Mouse (Mus musculus): ENCODE results near the gene BC024978. TPM values are rescaled to one million over a fixed set of nuclear protein-coding genes. Genes with fewer than 3 reads are reported as not detected.
A peak's percentile ranks its signal among the peaks of the same experiment; 100 is the strongest.

Gene BC024978
- polyA plus RNA-seq, 1 experiment, result 44.3 TPM

- Histone ChIP-seq H3K4me1 (ENCODE audit: control insufficient read depth, insufficient read depth, low read length) (peaks cover 10% of the 10 kb centered on the region), H3K27me3 (ENCODE audit: control insufficient read depth, insufficient read depth, low read length) (no peaks in the 10 kb centered on the region), H3K27ac (ENCODE audit: control insufficient read depth, insufficient read depth, low read depth, low read length) (peak within 1 kb of the TSS; percentile 78), H3K36me3 (ENCODE audit: control insufficient read depth, insufficient read depth, low read length) (no peaks in the 10 kb centered on the region), H3K4me3 (ENCODE audit: control insufficient read depth, low read depth, low read length) (peak within 1 kb of the TSS; percentile 93)
- TF ChIP-seq POLR2A (IDR thresholded peaks at IDR 0.05; ENCODE audit: control insufficient read depth, low read depth, low read length) (peak; percentile 40), CTCF (IDR thresholded peaks at IDR 0.05; ENCODE audit: control insufficient read depth, insufficient read depth, insufficient replicate concordance, low read depth, low read length) (peak; percentile 42; the same call in 1 of the 2 replicates)
Observed at GRCm38 (mm10) chr7:27178324-27179216, 17.0 kb upstream of the BC024978 start, which contains the start of gene Rab4b. TSS of gene Rab4b (minus strand) at chr7:27178896.

DNA sequence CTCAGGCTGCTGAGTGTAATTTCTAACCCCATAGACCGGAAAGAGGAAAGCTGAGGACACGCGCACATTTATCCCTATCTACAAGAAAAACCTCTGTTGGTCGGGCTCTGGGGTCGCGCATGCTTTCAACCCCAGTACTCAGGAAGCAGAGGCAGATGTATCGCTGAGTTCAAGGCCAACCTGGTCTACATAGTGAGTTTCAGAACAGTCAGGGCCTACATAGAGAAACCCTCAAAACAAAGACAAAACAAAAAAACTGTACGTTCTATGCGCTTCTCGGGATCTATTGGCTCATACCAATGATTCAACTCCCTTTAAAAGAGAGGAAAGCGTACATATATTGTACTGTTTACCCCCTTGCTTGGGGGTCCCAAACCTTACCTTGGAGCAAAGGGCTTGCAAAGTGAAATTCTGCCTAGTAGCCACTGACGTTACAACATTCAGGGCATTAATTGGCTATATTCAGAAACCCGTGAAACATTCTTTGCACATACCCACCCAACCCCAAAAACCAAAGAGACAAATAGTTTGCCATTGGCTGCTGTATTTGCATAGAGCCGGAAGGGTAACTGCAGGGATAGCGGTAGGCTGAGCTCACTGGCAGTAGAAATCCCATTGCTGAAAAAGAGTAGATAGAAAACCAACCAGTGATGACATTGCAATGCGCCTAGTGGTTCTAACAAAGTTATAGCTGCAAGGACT, 16.2 kb upstream of the BC024978 start:
- TF ChIP-seq CTCF (IDR thresholded peaks at IDR 0.05; ENCODE audit: control insufficient read depth, insufficient read depth, insufficient replicate concordance, low read depth, low read length) (no peak), POLR2A (IDR thresholded peaks at IDR 0.05; ENCODE audit: control insufficient read depth, low read depth, low read length) (no peak)
- H3K27ac ChIP-seq (ENCODE audit: control insufficient read depth, insufficient read depth, low read depth, low read length), result peak overlapping the region; percentile 45
- H3K27me3 ChIP-seq (ENCODE audit: control insufficient read depth, insufficient read depth, low read length), result no peaks in the 10 kb centered on the region
- peaks cover 10% of the 10 kb centered on the region for H3K4me1 ChIP-seq (ENCODE audit: control insufficient read depth, insufficient read depth, low read length)
- no peaks in the 10 kb centered on the region for H3K36me3 ChIP-seq (ENCODE audit: control insufficient read depth, insufficient read depth, low read length)
- peak overlapping the region; percentile 93 for H3K4me3 ChIP-seq (ENCODE audit: control insufficient read depth, low read depth, low read length)

DNA sequence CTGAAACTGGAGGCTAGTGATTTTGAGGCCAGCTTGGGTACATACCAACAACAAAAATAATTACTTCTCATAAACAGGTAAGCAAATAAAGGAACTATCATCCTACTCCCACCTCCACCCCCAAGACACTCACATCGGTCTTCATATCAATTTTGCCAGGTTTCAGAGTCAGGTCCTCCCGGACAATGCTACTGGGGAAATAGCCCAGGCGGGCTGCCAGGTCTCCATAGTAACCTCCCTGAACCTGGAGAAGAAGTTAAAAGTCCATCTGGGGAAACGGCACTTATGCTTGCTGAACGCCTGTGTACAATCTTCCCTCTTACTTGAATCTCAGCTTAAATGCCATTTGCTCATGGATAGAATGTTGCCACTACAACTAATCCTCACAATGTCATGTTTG, 15.5 kb upstream of the BC024978 start:
- TF ChIP-seq POLR2A (IDR thresholded peaks at IDR 0.05; ENCODE audit: control insufficient read depth, low read depth, low read length), result no peak
- TF ChIP-seq CTCF (IDR thresholded peaks at IDR 0.05; ENCODE audit: control insufficient read depth, insufficient read depth, insufficient replicate concordance, low read depth, low read length), result no peak
- no peak overlapping the region for H3K27ac ChIP-seq (ENCODE audit: control insufficient read depth, insufficient read depth, low read depth, low read length)
- H3K4me1 ChIP-seq (ENCODE audit: control insufficient read depth, insufficient read depth, low read length), result peaks cover 10% of the 10 kb centered on the region
- H3K4me3 ChIP-seq (ENCODE audit: control insufficient read depth, low read depth, low read length), result no peak overlapping the region
- H3K36me3 ChIP-seq (ENCODE audit: control insufficient read depth, insufficient read depth, low read length), result no peaks in the 10 kb centered on the region
- no peaks in the 10 kb centered on the region for H3K27me3 ChIP-seq (ENCODE audit: control insufficient read depth, insufficient read depth, low read length)

DNA sequence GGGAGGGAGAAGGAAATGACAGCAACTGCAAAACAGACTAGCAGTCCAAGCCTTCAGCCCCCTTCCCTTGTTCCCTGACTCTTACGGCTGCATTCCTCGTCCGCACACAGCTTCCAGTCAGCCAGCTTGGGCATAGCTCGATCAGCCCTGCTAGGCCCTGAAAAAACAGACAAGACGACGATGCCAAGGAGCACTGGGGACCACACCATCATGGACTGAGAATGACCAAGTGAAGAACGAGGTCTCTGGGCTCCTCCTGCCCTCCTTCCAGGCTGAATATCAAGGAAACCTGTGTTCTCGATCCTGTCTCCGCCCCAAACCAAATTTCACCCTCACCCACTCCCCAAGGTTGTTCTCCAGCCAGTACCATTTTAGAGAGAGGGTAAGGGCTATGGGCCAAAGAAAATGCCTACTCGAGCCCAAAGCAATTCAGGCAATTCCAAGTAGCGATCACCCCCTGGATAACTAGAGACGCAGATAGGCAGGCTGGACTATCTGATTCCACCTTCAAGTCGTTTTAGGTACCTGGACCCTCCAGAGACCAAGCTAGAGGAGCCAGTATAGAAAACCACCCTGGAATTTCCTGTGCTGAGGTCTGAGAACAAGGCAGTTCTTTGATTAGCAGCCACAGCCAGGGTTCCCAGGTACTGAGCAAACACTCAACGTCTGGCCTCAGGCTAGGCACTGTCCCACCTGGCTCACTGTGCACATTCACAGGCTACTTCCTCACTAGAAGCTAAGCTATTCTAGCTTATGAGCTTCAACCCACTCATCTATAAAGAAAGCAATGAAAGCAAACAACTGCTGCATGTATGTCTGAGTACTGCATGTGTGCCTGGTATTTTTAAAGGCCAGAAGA, 14.5 kb upstream of the BC024978 start, which contains the start of the genes Gm21983 and Mia:
Gene Gm21983 (minus strand): TSS at position 250 of the 859 bp plus-strand sequence.
Gene Mia (minus strand): TSS at position 321 of the 859 bp plus-strand sequence.
- Histone ChIP-seq H3K27me3 (ENCODE audit: control insufficient read depth, insufficient read depth, low read length) (no peaks in the 10 kb centered on the region), H3K27ac (ENCODE audit: control insufficient read depth, insufficient read depth, low read depth, low read length) (no peak within 1 kb of the TSS), H3K4me1 (ENCODE audit: control insufficient read depth, insufficient read depth, low read length) (peaks cover 10% of the 10 kb centered on the region), H3K36me3 (ENCODE audit: control insufficient read depth, insufficient read depth, low read length) (no peaks in the 10 kb centered on the region), H3K4me3 (ENCODE audit: control insufficient read depth, low read depth, low read length) (no peak within 1 kb of the TSS)
- no peak for TF ChIP-seq CTCF (IDR thresholded peaks at IDR 0.05; ENCODE audit: control insufficient read depth, insufficient read depth, insufficient replicate concordance, low read depth, low read length)
- no peak for TF ChIP-seq POLR2A (IDR thresholded peaks at IDR 0.05; ENCODE audit: control insufficient read depth, low read depth, low read length)

DNA sequence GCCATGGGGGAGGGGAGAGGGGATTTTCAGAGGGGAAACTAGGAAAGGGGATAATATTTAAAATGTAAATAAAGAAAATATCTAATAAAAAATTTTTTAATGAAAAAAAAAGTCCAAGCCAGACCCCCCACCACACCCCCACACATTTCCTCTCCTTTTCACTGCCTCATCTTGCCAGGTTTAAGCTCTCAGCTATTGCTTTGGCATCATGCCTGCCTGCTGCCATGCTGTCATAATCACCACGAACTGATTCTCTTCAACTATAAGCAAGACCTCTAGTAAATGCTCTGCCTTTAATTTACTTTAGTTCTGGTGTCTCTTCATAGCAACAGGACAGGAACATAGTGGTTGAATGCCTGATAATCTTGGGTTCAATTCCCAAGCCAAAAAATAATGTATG, 13.1 kb upstream of the BC024978 start:
- Histone ChIP-seq H3K36me3 (ENCODE audit: control insufficient read depth, insufficient read depth, low read length) (no peaks in the 10 kb centered on the region), H3K27ac (ENCODE audit: control insufficient read depth, insufficient read depth, low read depth, low read length) (no peak overlapping the region), H3K27me3 (ENCODE audit: control insufficient read depth, insufficient read depth, low read length) (no peaks in the 10 kb centered on the region), H3K4me3 (ENCODE audit: control insufficient read depth, low read depth, low read length) (no peak overlapping the region), H3K4me1 (ENCODE audit: control insufficient read depth, insufficient read depth, low read length) (peaks cover 10% of the 10 kb centered on the region)
- TF ChIP-seq CTCF (IDR thresholded peaks at IDR 0.05; ENCODE audit: control insufficient read depth, insufficient read depth, insufficient replicate concordance, low read depth, low read length), result no peak
- no peak for TF ChIP-seq POLR2A (IDR thresholded peaks at IDR 0.05; ENCODE audit: control insufficient read depth, low read depth, low read length)

DNA sequence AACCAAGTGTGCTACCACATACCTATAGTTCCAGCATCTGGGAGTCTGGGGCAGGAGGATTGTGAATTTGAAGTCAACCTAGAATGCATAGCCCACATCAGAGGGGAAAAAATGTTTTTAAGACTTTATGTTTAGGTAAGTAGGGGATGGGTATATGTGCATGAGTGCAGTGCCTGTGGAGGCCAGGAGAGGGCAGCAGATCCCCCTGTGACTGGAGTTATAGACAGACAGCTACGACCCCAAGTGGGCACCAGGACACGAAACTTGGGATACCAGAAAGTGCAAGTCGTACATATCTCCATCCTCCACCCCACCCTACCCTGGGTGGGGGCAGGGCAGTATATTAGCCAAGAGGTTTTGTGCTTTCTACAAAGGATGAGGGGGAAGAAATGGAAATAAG, 10.6 kb upstream of the BC024978 start:
- H3K4me3 ChIP-seq (ENCODE audit: control insufficient read depth, low read depth, low read length), result no peak overlapping the region
- H3K27ac ChIP-seq (ENCODE audit: control insufficient read depth, insufficient read depth, low read depth, low read length), result no peak overlapping the region
- no peaks in the 10 kb centered on the region for H3K27me3 ChIP-seq (ENCODE audit: control insufficient read depth, insufficient read depth, low read length)
- peaks cover 4% of the 10 kb centered on the region for H3K4me1 ChIP-seq (ENCODE audit: control insufficient read depth, insufficient read depth, low read length)
- TF ChIP-seq CTCF (IDR thresholded peaks at IDR 0.05; ENCODE audit: control insufficient read depth, insufficient read depth, insufficient replicate concordance, low read depth, low read length) (peak; percentile 75; the same call in 1 of the 2 replicates), POLR2A (IDR thresholded peaks at IDR 0.05; ENCODE audit: control insufficient read depth, low read depth, low read length) (no peak)
- H3K36me3 ChIP-seq (ENCODE audit: control insufficient read depth, insufficient read depth, low read length), result peaks cover 4% of the 10 kb centered on the region; the same call in 1 of the 2 replicates

All from testis, adult 2 months (tissue).